Mouse (Mus musculus) urinary bladder, postnatal 25 days (tissue): ENCODE data around the gene Dpt.
"Not testable (repeated sequence)": the region's sequence is repeated elsewhere in the genome, so short reads cannot be mapped to it uniquely, and the experiment has no call there.

Source experiments
- DNase-seq: peaks from one replicate; pipeline ENCODE4 v3.0.0; 2022; ENCODE audit warnings: low spot score

Dpt gene

GRCm38 (mm10) chr1:164796471-164796870 lies at the start of gene Dpt:
Dpt (plus strand) TSS chr1:164796644.
- peak; percentile 42 for DNase-seq

- no peak for DNase-seq
Measured at GRCm38 (mm10) chr1:164753736-164754135, 42.7 kb upstream of the Dpt start.

- no peak for DNase-seq
Measured at GRCm38 (mm10) chr1:164755671-164756070, 40.8 kb upstream of the Dpt start.

- no peak for DNase-seq
Measured at GRCm38 (mm10) chr1:164756951-164757350, 39.5 kb upstream of the Dpt start.

GRCm38 (mm10) chr1:164758401-164758800 lies 38.0 kb upstream of the Dpt start:
- DNase-seq, result no peak

GRCm38 (mm10) chr1:164762276-164762675 lies 34.2 kb upstream of the Dpt start:
- DNase-seq, result peak; percentile 15

GRCm38 (mm10) chr1:164766646-164767045 lies 29.8 kb upstream of the Dpt start:
- no peak for DNase-seq

GRCm38 (mm10) chr1:164770611-164771010 lies 25.8 kb upstream of the Dpt start:
- DNase-seq, result peak; percentile 58

GRCm38 (mm10) chr1:164780851-164781510 lies 15.5 kb upstream of the Dpt start:
- no peak for DNase-seq

- no peak for DNase-seq
Measured at GRCm38 (mm10) chr1:164786165-164786564, 10.3 kb upstream of the Dpt start.

- no peak for DNase-seq
Measured at GRCm38 (mm10) chr1:164787771-164788170, 8.7 kb upstream of the Dpt start.

- DNase-seq, result no peak
Measured at GRCm38 (mm10) chr1:164788292-164788691, 8.2 kb upstream of the Dpt start.

- DNase-seq, result not testable (repeated sequence)
Measured at GRCm38 (mm10) chr1:164790296-164790695, 6.1 kb upstream of the Dpt start.

GRCm38 (mm10) chr1:164793049-164793448 lies 3.4 kb upstream of the Dpt start:
- peak; percentile 17 for DNase-seq

- no peak for DNase-seq
Measured at GRCm38 (mm10) chr1:164797746-164798285, 1.4 kb downstream of the Dpt start.

- DNase-seq, result peak; percentile 26
Measured at GRCm38 (mm10) chr1:164798471-164798922, 2.1 kb downstream of the Dpt start.

GRCm38 (mm10) chr1:164799161-164799560 lies 2.7 kb downstream of the Dpt start:
- DNase-seq, result no peak

GRCm38 (mm10) chr1:164804277-164804676 lies 7.8 kb downstream of the Dpt start:
- DNase-seq, result no peak

GRCm38 (mm10) chr1:164804751-164805435 lies 8.4 kb downstream of the Dpt start:
- DNase-seq, result no peak

- DNase-seq, result no peak
Measured at GRCm38 (mm10) chr1:164809371-164809770, 12.9 kb downstream of the Dpt start.

- no peak for DNase-seq
Measured at GRCm38 (mm10) chr1:164811296-164811695, 14.9 kb downstream of the Dpt start.

GRCm38 (mm10) chr1:164814243-164814642 lies 17.8 kb downstream of the Dpt start:
- DNase-seq, result no peak

GRCm38 (mm10) chr1:164815330-164815729 lies 18.9 kb downstream of the Dpt start:
- no peak for DNase-seq
